Mouse (Mus musculus) testis, adult 2 months (tissue): ENCODE data around the gene Tph1. TPM values are rescaled to one million over a fixed set of nuclear protein-coding genes. Genes with fewer than 3 reads are reported as not detected.
A peak's percentile ranks its signal among the peaks of the same experiment; 100 is the strongest.
"Not testable (repeated sequence)": the region's sequence is repeated elsewhere in the genome, so short reads cannot be mapped to it uniquely, and the experiment has no call there.

Source experiments
- H3K27ac ChIP-seq: fragments of 200-500 bp; 2 replicates; pipeline ENCODE4 v1.5.1; 2012; ENCODE audit warnings: low read depth, low read length; ENCODE audit not compliant: control insufficient read depth, insufficient read depth
- H3K27me3 ChIP-seq: fragments of 200-500 bp; 2 replicates; pipeline ENCODE4 v1.6.1; 2012; ENCODE audit warnings: mild to moderate bottlenecking, low read length, moderate library complexity; ENCODE audit not compliant: control insufficient read depth, insufficient read depth
- H3K36me3 ChIP-seq: fragments of 200-500 bp; 2 replicates; pipeline ENCODE4 v1.6.1; 2012; ENCODE audit warnings: mild to moderate bottlenecking, low read length; ENCODE audit not compliant: control insufficient read depth, insufficient read depth
- H3K4me1 ChIP-seq: fragments of 200-500 bp; 2 replicates; pipeline ENCODE4 v1.6.1; 2012; ENCODE audit warnings: low read length; ENCODE audit not compliant: control insufficient read depth, insufficient read depth
- H3K4me3 ChIP-seq: fragments of 200-500 bp; 2 replicates; pipeline ENCODE4 v1.5.1; 2012; ENCODE audit warnings: low read depth, mild to moderate bottlenecking, low read length, moderate library complexity, mixed read lengths; ENCODE audit not compliant: control insufficient read depth
- CTCF ChIP-seq: fragments of 200-500 bp; IDR thresholded peaks from 2 replicates; pipeline ENCODE4 v1.5.1; 2012; ENCODE audit warnings: low read depth, mild to moderate bottlenecking, inconsistent platforms, low read length, moderate library complexity; ENCODE audit not compliant: control insufficient read depth, insufficient read depth, insufficient replicate concordance
- POLR2A ChIP-seq: fragments of 200-500 bp; IDR thresholded peaks from 2 replicates; pipeline ENCODE4 v1.6.1; 2012; ENCODE audit warnings: low read depth, mild to moderate bottlenecking, inconsistent platforms, low read length, moderate library complexity; ENCODE audit not compliant: control insufficient read depth
- polyA plus RNA-seq: library from polyadenylated mRNA; depleted of rRNA; stranded (reverse); fragments of >200 nt; gene quantifications from 2 replicates; pipeline ENCODE4 v1.2.3, GENCODE M21; 2012

Tph1 gene
- polyA plus RNA-seq, 1 experiment: not detected

GRCm38 (mm10) chr7:46710390-46710844 is 38.1 kb upstream of the Tph1 start, which contains the start of gene Saal1:
Saal1 (minus strand) TSS chr7:46710680.
- peak; percentile 67 for TF ChIP-seq POLR2A
- TF ChIP-seq CTCF: peak; percentile 96
- Histone ChIP-seq H3K4me3 (peak within 1 kb of the TSS; percentile 99), H3K36me3 (no peaks in the 10 kb centered on the region; the same call in none of the 2 replicates), H3K27ac (peak within 1 kb of the TSS; percentile 96), H3K4me1 (no peaks in the 10 kb centered on the region; the same call in 1 of the 2 replicates), H3K27me3 (no peaks in the 10 kb centered on the region)

- Histone ChIP-seq H3K27ac (no peak overlapping the region), H3K4me3 (no peak overlapping the region), H3K4me1 (no peaks in the 10 kb centered on the region), H3K27me3 (no peaks in the 10 kb centered on the region), H3K36me3 (peaks cover 3% of the 10 kb centered on the region)
- TF ChIP-seq CTCF: no peak
- TF ChIP-seq POLR2A: no peak
Observed at GRCm38 (mm10) chr7:46700521-46701025, 28.2 kb upstream of the Tph1 start.

DNA sequence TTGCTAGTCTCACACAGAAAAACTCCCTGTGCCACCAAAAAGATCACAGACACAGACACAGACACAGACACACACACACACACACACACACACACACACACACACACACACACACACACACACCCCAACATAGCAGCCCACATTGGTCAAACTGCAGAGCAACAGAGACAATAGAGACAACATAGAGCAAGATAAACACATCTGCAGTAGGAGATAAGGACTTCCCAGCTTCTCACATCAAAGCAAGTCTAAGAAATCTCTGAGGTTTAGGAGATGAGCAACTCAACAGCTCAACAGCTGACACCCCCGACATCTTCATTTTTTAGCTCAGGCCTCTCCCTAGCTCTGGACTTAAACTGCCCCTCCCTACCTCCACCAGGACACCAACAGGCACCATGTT is 24.4 kb upstream of the Tph1 start:
- Histone ChIP-seq H3K4me3 (no peak overlapping the region), H3K27me3 (no peaks in the 10 kb centered on the region), H3K36me3 (peaks cover 6% of the 10 kb centered on the region), H3K4me1 (no peaks in the 10 kb centered on the region), H3K27ac (no peak overlapping the region)
- TF ChIP-seq POLR2A: no peak
- no peak for TF ChIP-seq CTCF

GRCm38 (mm10) chr7:46686827-46687226 is 14.5 kb upstream of the Tph1 start:
- no peak overlapping the region for H3K27ac ChIP-seq
- no peaks in the 10 kb centered on the region; the same call in 1 of the 2 replicates for H3K36me3 ChIP-seq
- TF ChIP-seq CTCF (no peak), POLR2A (no peak)
- H3K4me3 ChIP-seq: no peak overlapping the region
- no peaks in the 10 kb centered on the region for H3K4me1 ChIP-seq
- H3K27me3 ChIP-seq: no peaks in the 10 kb centered on the region

DNA sequence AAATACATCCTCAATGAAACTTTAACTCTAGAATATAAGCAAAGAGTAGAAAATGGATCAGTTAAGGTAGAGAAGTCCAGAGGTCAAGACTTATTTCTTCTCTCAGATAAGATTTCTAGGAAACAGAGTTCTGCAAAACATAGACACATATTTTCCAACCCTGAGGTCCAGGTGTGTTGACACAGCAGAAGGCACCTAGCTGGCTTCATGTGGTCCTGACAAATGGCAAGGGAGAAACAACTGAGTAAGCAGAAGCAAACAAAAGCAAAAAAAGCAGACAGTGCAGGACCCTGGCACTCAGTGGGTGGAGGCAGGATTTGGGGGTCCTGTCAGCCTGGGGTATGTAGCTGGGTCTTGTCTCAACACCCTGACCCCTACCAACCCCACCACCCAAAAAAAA is 8.4 kb upstream of the Tph1 start:
- Histone ChIP-seq H3K4me3 (no peak overlapping the region), H3K36me3 (no peaks in the 10 kb centered on the region), H3K27me3 (no peaks in the 10 kb centered on the region), H3K4me1 (no peaks in the 10 kb centered on the region), H3K27ac (no peak overlapping the region)
- TF ChIP-seq CTCF: no peak
- TF ChIP-seq POLR2A: no peak

DNA sequence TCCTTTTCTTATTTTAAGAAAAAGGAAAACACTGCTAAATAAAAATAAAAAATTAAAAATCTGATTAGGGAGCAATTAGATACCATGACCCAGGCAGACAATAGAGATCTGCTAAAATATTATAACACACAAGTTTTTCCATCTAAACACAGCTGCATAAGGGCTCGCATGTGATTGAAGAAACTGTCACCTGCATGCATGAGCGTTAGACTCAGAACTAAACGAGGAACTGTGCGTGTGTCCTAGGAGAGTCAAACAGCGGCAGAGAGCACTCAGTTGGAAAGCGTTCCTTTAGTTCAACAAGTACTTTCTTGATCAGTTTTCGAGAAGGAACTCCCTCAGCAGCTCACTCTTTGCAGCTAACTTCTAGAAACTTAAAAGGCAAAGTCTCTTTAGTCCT is 6.7 kb upstream of the Tph1 start:
- not testable (repeated sequence) for H3K4me1 ChIP-seq, H3K27me3 ChIP-seq

DNA sequence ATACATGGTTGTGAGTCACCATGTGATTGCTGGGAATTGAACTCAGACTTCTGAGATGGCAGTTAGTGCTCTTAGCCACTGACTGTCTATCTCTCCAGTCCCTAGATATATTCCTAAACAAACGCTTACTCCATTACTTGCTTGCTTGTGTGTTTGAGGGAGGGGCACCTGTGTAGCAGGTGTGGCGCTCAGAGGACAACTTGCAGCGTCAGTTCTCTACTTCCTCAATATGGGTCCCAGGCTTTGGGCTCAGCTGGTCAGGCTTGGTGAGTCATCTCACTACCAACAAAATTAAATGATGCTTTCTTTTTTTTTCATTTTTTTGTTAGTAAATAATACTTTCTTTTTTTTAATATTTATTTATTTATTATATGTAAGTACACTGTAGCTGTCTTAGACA is 6.1 kb upstream of the Tph1 start:
- Histone ChIP-seq H3K27ac (no peak overlapping the region), H3K27me3 (no peaks in the 10 kb centered on the region), H3K4me1 (no peaks in the 10 kb centered on the region), H3K4me3 (no peak overlapping the region), H3K36me3 (no peaks in the 10 kb centered on the region)
- TF ChIP-seq CTCF: no peak

More for the DNA sequence above, 6.7 kb upstream of the Tph1 start:
- not testable (repeated sequence) for H3K27ac ChIP-seq, H3K36me3 ChIP-seq, H3K4me3 ChIP-seq

- Histone ChIP-seq H3K4me3 (no peak overlapping the region), H3K4me1 (no peaks in the 10 kb centered on the region), H3K36me3 (no peaks in the 10 kb centered on the region), H3K27ac (no peak overlapping the region), H3K27me3 (no peaks in the 10 kb centered on the region)
- TF ChIP-seq CTCF: no peak
- no peak for TF ChIP-seq POLR2A
Observed at GRCm38 (mm10) chr7:46676808-46677360, 4.5 kb upstream of the Tph1 start.
